Mouse (Mus musculus): Measurements from ENCODE around the gene Poll.

GRCm38 (mm10) chr19:45544925-45545321, 15.4 kb downstream of the Poll start:
- no peak for TF ChIP-seq POLR2A (IDR thresholded peaks at IDR 0.05; ENCODE audit: borderline replicate concordance, control insufficient read depth, low read depth, low read length)
- TF ChIP-seq CTCF (IDR thresholded peaks at IDR 0.05; ENCODE audit: control insufficient read depth, insufficient read depth, low read length): peak; percentile 81
